Comparison of ENCODE assay signal across 40 mouse cellular contexts in genomic region chr17:34516514-34516913, GRCm38 (mm10). TPM values are rescaled to one million over a fixed set of nuclear protein-coding genes. Genes with fewer than 3 reads are reported as not detected.
"Had no signal": no experiment of that assay in that cellular context is flagged by ENCODE, and none has a peak within 500 bp of the region (broad histone marks: within the 10 kb centered on the region; RNA-seq: fewer than 3 reads in every experiment).

No protein-coding gene starts in this region.

- H3K27me3 ChIP-seq: hindbrain, embryonic 12.5 days; kidney, embryonic 15.5 days; limb, embryonic 15.5 days had no signal

- H3K9me3 ChIP-seq: heart, embryonic 12.5 days; hindbrain, embryonic 10.5 days; hindbrain, embryonic 12.5 days; kidney, embryonic 15.5 days; limb, embryonic 13.5 days; limb, embryonic 15.5 days; liver, embryonic 12.5 days had no signal

- H3K36me3 ChIP-seq: heart, embryonic 12.5 days; hindbrain, embryonic 10.5 days; hindbrain, embryonic 12.5 days; kidney, embryonic 15.5 days; limb, embryonic 13.5 days; limb, embryonic 15.5 days; liver, embryonic 12.5 days had no signal

- H3K4me2 ChIP-seq: heart, embryonic 12.5 days; hindbrain, embryonic 12.5 days; hindbrain, embryonic 14.5 days; kidney, embryonic 15.5 days; limb, embryonic 13.5 days; limb, embryonic 15.5 days; liver, embryonic 12.5 days had no signal

- H3K27ac ChIP-seq: gastrocnemius, adult 2 months; hindbrain, embryonic 10.5 days; hindbrain, embryonic 12.5 days; hindbrain, embryonic 14.5 days; kidney, embryonic 15.5 days; kidney, postnatal 0 days; limb, embryonic 13.5 days; limb, embryonic 15.5 days; liver, embryonic 12.5 days; liver, embryonic 14.5 days had no signal

- DNase-seq: gastrocnemius, adult 2 months; gastrocnemius, postnatal 10 days; gastrocnemius, postnatal 25 days; heart, postnatal 10 days; heart, postnatal 4 days; kidney, adult 11 months; kidney, adult 2 months; kidney, adult 9 months; kidney, postnatal 14 days; kidney, postnatal 36 days; layer of hippocampus, adult 9-11 months; layer of hippocampus, postnatal 36 days; left cerebral cortex, postnatal 4 days had no signal

- ATAC-seq: hindbrain, embryonic 16.5 days; inflammation-experienced regulatory T-cells, adult 6 months; liver, embryonic 12.5 days had no signal

- H3K4me1 ChIP-seq: heart, embryonic 12.5 days; hindbrain, embryonic 10.5 days; hindbrain, embryonic 12.5 days; kidney, embryonic 15.5 days; limb, embryonic 13.5 days; limb, embryonic 15.5 days; liver, embryonic 12.5 days had no signal

- H3K9ac ChIP-seq: heart, embryonic 12.5 days; hindbrain, embryonic 12.5 days; hindbrain, embryonic 14.5 days; kidney, embryonic 15.5 days; limb, embryonic 13.5 days; limb, embryonic 15.5 days; liver, embryonic 12.5 days; liver, embryonic 14.5 days had no signal

- H3K4me3 ChIP-seq: gastrocnemius, adult 2 months; heart, embryonic 12.5 days; hindbrain, embryonic 10.5 days; hindbrain, embryonic 12.5 days; kidney, embryonic 15.5 days; limb, embryonic 13.5 days; limb, embryonic 15.5 days; liver, embryonic 12.5 days had no signal

RNA-seq across cellular contexts. Expression of gene Btnl6, which starts 0.6 kb away (rescaled TPM):
- total RNA-seq: gastrocnemius, adult 2 months; gastrocnemius, postnatal 10 days; gastrocnemius, postnatal 25 days; gastrocnemius, postnatal 4 days; granulocyte monocyte progenitor cell, adult 5-6 weeks; heart, adult 8-10 months; heart, postnatal 10 days; heart, postnatal 25 days; heart, postnatal 4 days; layer of hippocampus, adult 18-20 months; layer of hippocampus, adult 8-10 months; layer of hippocampus, postnatal 14 days; layer of hippocampus, postnatal 36 days; left cerebral cortex, adult 18-20 months; left cerebral cortex, adult 8-10 months; left cerebral cortex, postnatal 10 days; left cerebral cortex, postnatal 25 days; left cerebral cortex, postnatal 4 days; liver, adult 2 months had no signal
- polyA plus RNA-seq: frontal cortex, adult 2 months; heart, embryonic 12.5 days; heart, embryonic 14.5 days; hindbrain, embryonic 10.5 days; hindbrain, embryonic 12.5 days; hindbrain, embryonic 14.5 days; hindbrain, embryonic 16.5 days; inflammation-experienced regulatory T-cells, adult 6 months; kidney, adult 2 months; kidney, embryonic 15.5 days; kidney, postnatal 0 days; limb, embryonic 11.5 days; limb, embryonic 13.5 days; limb, embryonic 15.5 days; liver, adult 2 months; liver, embryonic 12.5 days; liver, embryonic 14.5 days had no signal

RNA-seq across cellular contexts. Expression of gene Btnl4, which starts 39.4 kb away (rescaled TPM):
- total RNA-seq: gastrocnemius, adult 2 months; gastrocnemius, postnatal 10 days; gastrocnemius, postnatal 25 days; gastrocnemius, postnatal 4 days; granulocyte monocyte progenitor cell, adult 5-6 weeks; heart, adult 8-10 months; heart, postnatal 10 days; heart, postnatal 25 days; heart, postnatal 4 days; layer of hippocampus, adult 18-20 months; layer of hippocampus, adult 8-10 months; layer of hippocampus, postnatal 14 days; layer of hippocampus, postnatal 36 days; left cerebral cortex, adult 18-20 months; left cerebral cortex, adult 8-10 months; left cerebral cortex, postnatal 10 days; left cerebral cortex, postnatal 25 days; left cerebral cortex, postnatal 4 days had no signal
- polyA plus RNA-seq: frontal cortex, adult 2 months; heart, embryonic 12.5 days; heart, embryonic 14.5 days; hindbrain, embryonic 10.5 days; hindbrain, embryonic 12.5 days; hindbrain, embryonic 14.5 days; hindbrain, embryonic 16.5 days; inflammation-experienced regulatory T-cells, adult 6 months; kidney, adult 2 months; kidney, embryonic 15.5 days; kidney, postnatal 0 days; limb, embryonic 11.5 days; limb, embryonic 13.5 days; limb, embryonic 15.5 days; liver, adult 2 months; liver, embryonic 12.5 days; liver, embryonic 14.5 days had no signal
